Mouse (Mus musculus): ENCODE measurements at regions not wholly inside any gene's neighbourhood (a gene's known extent, or its start where the extent isn't known, plus 50 kb on each side); places are given as distances from the start of the nearest gene placed in this dataset.
"Not testable (repeated sequence)": the region's sequence is repeated elsewhere in the genome, so short reads cannot be mapped to it uniquely, and the experiment has no call there.

DNA sequence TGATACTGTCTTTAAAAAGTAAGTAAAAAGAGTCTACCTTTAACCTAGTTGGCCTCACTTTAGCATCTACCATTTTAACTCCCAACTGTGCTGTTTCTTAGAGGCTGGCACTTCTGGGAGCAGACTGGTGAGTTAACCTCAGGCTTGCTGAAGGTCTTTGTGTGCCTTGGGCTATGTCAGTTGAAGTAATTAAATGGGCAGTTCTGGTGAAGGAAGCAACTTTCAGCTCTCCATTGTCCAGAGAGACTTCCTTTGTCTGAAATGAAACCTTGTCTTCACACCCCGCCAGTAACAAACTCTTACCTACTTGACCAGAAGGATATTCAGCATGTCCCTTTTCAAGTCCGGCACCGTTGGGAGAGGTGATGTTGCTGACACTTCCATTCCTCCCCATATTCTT is 55.5 kb downstream of the Zfp281 start:
- Histone ChIP-seq H3K4me2 (replicated peaks; ENCODE audit: low read depth) (no peak overlapping the region), H3K9me3 (ENCODE audit: control insufficient read depth) (no peaks in the 10 kb centered on the region), H3K36me3 (ENCODE audit: control insufficient read depth, insufficient read depth) (no peaks in the 10 kb centered on the region), H3K27ac (ENCODE audit: low read depth, low read length) (no peak overlapping the region), H3K9ac (ENCODE audit: low read depth, low read length) (no peak overlapping the region), H3K4me3 (ENCODE audit: low read depth, low read length) (no peak overlapping the region), H3K4me1 (replicated peaks; ENCODE audit: control insufficient read depth, insufficient read depth, low read length) (0 out of 2 replicates have a peak, but pooled peaks cover 6% of the 10 kb centered on the region), H3K27me3 (replicated peaks; ENCODE audit: control insufficient read depth, insufficient read depth, low read length) (no peaks in the 10 kb centered on the region)
- ATAC-seq = no peak
- TF ChIP-seq CTCF (IDR thresholded peaks at IDR 0.05; ENCODE audit: low read depth) = no peak
- WGBS = 93% methylated on average over 3 of the region's 3 CpGs

DNA sequence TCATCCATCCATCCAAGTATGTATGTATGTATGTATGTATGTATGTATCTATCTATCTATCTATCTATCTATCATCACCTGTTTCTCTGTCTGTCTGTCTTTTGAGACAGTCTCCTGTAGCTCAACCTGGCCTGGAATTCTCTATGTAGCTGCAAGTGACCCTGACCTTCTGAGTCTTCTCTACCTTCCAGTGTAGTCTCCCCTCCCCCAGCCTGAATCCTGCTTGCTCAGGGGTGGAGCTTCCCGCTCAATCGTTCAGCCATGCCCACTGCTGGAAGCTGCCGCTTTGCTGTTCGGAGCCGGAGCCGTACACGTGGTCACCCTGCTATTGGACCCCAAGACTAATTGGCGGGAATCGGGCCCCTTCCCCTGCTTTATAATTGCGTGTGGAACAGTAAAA is 57.6 kb downstream of the Zfp281 start:
- H3K4me2 ChIP-seq (replicated peaks; ENCODE audit: low read depth) = not testable (repeated sequence)

GRCm38 (mm10) chr1:136683061-136683531 is 58.4 kb downstream of the Zfp281 start:
- Histone ChIP-seq H3K27ac (ENCODE audit: low read depth, low read length) (no peak overlapping the region; the same call in 1 of the 2 replicates), H3K4me3 (ENCODE audit: low read depth, low read length) (no peak overlapping the region), H3K36me3 (ENCODE audit: control insufficient read depth, insufficient read depth) (no peaks in the 10 kb centered on the region), H3K9ac (ENCODE audit: low read depth, low read length) (no peak overlapping the region), H3K9me3 (ENCODE audit: control insufficient read depth) (no peaks in the 10 kb centered on the region), H3K27me3 (replicated peaks; ENCODE audit: control insufficient read depth, insufficient read depth, low read length) (no peaks in the 10 kb centered on the region), H3K4me2 (replicated peaks; ENCODE audit: low read depth) (no peak overlapping the region), H3K4me1 (replicated peaks; ENCODE audit: control insufficient read depth, insufficient read depth, low read length) (0 out of 2 replicates have a peak, but pooled peaks cover 6% of the 10 kb centered on the region)
- no peak for ATAC-seq
- WGBS = 69% methylated on average over 3 of the region's 3 CpGs
- no peak for TF ChIP-seq CTCF (IDR thresholded peaks at IDR 0.05; ENCODE audit: low read depth)

More for the DNA sequence above, 57.6 kb downstream of the Zfp281 start:
- H3K4me1 ChIP-seq (replicated peaks; ENCODE audit: control insufficient read depth, insufficient read depth, low read length); H3K27me3 ChIP-seq (replicated peaks; ENCODE audit: control insufficient read depth, insufficient read depth, low read length); H3K4me3 ChIP-seq (ENCODE audit: low read depth, low read length); H3K36me3 ChIP-seq (ENCODE audit: control insufficient read depth, insufficient read depth); H3K9ac ChIP-seq (ENCODE audit: low read depth, low read length); ATAC-seq; H3K9me3 ChIP-seq (ENCODE audit: control insufficient read depth); H3K27ac ChIP-seq (ENCODE audit: low read depth, low read length): not testable (repeated sequence)
- WGBS = 67% methylated on average over 10 of the region's 10 CpGs

GRCm38 (mm10) chr1:136683561-136684131 is 58.9 kb downstream of the Zfp281 start:
- no peak for TF ChIP-seq CTCF (IDR thresholded peaks at IDR 0.05; ENCODE audit: low read depth)
- ATAC-seq = no peak
- Histone ChIP-seq H3K9me3 (ENCODE audit: control insufficient read depth) (no peaks in the 10 kb centered on the region), H3K27me3 (replicated peaks; ENCODE audit: control insufficient read depth, insufficient read depth, low read length) (no peaks in the 10 kb centered on the region), H3K4me3 (ENCODE audit: low read depth, low read length) (no peak overlapping the region), H3K9ac (ENCODE audit: low read depth, low read length) (no peak overlapping the region), H3K4me1 (replicated peaks; ENCODE audit: control insufficient read depth, insufficient read depth, low read length) (0 out of 2 replicates have a peak, but pooled peaks cover 6% of the 10 kb centered on the region), H3K4me2 (replicated peaks; ENCODE audit: low read depth) (no peak overlapping the region), H3K36me3 (ENCODE audit: control insufficient read depth, insufficient read depth) (no peaks in the 10 kb centered on the region), H3K27ac (ENCODE audit: low read depth, low read length) (no peak overlapping the region; the same call in 1 of the 2 replicates)
- 49% methylated on average over 10 of the region's 10 CpGs for WGBS

DNA sequence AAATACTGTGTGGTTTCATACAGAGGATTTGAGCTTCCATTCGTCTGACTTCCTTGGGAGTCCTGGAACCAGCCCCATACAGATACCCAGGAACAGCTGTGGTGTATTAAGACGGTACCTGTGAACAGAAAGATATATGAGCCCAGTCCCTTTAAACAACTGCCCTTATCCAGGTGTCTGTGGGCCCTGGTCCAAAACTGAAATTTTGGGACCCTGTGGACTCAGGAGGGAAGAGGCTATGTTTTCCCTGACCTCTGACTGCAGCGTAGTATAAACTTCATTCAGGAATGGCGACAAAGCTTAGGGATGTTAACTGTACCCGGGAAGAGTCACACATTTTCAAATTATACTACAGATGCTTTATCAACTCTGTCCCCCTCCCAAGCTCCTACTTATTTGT is 59.8 kb downstream of the Zfp281 start:
- Histone ChIP-seq H3K27ac (ENCODE audit: low read depth, low read length) (no peak overlapping the region), H3K36me3 (ENCODE audit: control insufficient read depth, insufficient read depth) (no peaks in the 10 kb centered on the region), H3K9ac (ENCODE audit: low read depth, low read length) (no peak overlapping the region), H3K4me3 (ENCODE audit: low read depth, low read length) (no peak overlapping the region), H3K4me1 (replicated peaks; ENCODE audit: control insufficient read depth, insufficient read depth, low read length) (0 out of 2 replicates have a peak, but pooled peaks cover 6% of the 10 kb centered on the region), H3K27me3 (replicated peaks; ENCODE audit: control insufficient read depth, insufficient read depth, low read length) (no peaks in the 10 kb centered on the region), H3K9me3 (ENCODE audit: control insufficient read depth) (no peaks in the 10 kb centered on the region), H3K4me2 (replicated peaks; ENCODE audit: low read depth) (no peak overlapping the region)
- 84% methylated on average over 5 of the region's 5 CpGs for WGBS
- TF ChIP-seq CTCF (IDR thresholded peaks at IDR 0.05; ENCODE audit: low read depth) = no peak
- ATAC-seq = no peak

DNA sequence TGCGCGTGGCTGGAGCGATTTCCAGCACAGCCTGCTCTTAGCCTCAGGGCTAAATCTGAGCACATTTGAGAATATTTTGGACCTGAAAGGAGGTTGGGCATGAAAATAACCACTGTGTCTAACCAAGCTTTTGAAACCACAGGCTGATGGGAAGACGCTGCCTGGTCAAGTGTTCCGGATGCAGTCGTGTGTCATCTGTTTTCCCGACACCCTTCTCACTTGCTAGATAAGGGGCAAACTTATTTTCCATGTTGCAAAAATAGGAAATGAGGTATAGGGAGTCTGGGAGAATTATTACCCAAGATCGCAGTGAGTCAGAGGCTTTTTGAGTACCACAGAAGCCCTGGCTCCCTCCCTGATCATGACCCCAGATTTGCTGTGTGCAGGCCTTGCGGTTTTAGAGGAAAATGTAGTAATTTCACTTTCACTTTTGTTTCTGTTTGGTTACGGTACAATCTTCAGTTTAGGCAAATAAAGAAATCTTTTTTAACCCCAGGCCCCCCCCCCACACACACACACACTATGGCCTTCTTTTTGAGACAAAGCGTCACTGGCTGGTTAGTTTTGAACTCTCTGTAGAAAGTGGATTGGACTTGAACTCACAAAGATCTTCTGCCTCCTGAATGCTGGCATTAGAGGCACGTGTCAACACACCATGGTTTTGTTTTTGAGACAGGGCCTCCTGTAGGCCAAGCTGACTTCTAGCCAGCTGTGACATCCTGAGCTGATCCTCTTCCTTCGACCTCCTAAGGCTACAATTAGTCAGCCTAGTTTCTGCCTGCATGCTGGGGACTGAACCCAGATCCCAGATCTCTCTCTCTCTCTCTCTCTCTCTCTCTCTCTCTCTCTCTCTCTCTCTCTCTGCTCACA is 60.7 kb downstream of the Zfp281 start:
- Histone ChIP-seq H3K9me3 (ENCODE audit: control insufficient read depth) (no peaks in the 10 kb centered on the region), H3K27ac (ENCODE audit: low read depth, low read length) (peak overlapping the region; percentile 35; the same call in 1 of the 2 replicates), H3K4me3 (ENCODE audit: low read depth, low read length) (0 out of 2 replicates have a peak overlapping the region, but pooled peaks have one; percentile 7), H3K4me1 (replicated peaks; ENCODE audit: control insufficient read depth, insufficient read depth, low read length) (0 out of 2 replicates have a peak, but pooled peaks cover 6% of the 10 kb centered on the region), H3K9ac (ENCODE audit: low read depth, low read length) (no peak overlapping the region), H3K27me3 (replicated peaks; ENCODE audit: control insufficient read depth, insufficient read depth, low read length) (no peaks in the 10 kb centered on the region), H3K36me3 (ENCODE audit: control insufficient read depth, insufficient read depth) (no peaks in the 10 kb centered on the region), H3K4me2 (replicated peaks; ENCODE audit: low read depth) (peak overlapping the region; percentile 41)
- ATAC-seq = 0 out of 2 replicates have a peak, but pooled peaks have one; percentile 54
- 58% methylated on average over 13 of the region's 13 CpGs for WGBS
- TF ChIP-seq CTCF (IDR thresholded peaks at IDR 0.05; ENCODE audit: low read depth) = 0 out of 2 replicates have a peak, but pooled peaks have one; percentile 16

Measured in intestine, postnatal 0 days (tissue).